Mouse (Mus musculus): ENCODE data around the gene Gnat3. TPM values are rescaled to one million over a fixed set of nuclear protein-coding genes. Genes with fewer than 3 reads are reported as not detected.

Gnat3 gene
- total RNA-seq, 2 experiments from 2014 or later: not detected

- no peak for ATAC-seq (replicated peaks; ENCODE audit: low FRiP score, low TSS enrichment, poor library complexity, severe bottlenecking)
Observed at GRCm38 (mm10) chr5:18003675-18004074, 41.3 kb downstream of the Gnat3 start.

DNA sequence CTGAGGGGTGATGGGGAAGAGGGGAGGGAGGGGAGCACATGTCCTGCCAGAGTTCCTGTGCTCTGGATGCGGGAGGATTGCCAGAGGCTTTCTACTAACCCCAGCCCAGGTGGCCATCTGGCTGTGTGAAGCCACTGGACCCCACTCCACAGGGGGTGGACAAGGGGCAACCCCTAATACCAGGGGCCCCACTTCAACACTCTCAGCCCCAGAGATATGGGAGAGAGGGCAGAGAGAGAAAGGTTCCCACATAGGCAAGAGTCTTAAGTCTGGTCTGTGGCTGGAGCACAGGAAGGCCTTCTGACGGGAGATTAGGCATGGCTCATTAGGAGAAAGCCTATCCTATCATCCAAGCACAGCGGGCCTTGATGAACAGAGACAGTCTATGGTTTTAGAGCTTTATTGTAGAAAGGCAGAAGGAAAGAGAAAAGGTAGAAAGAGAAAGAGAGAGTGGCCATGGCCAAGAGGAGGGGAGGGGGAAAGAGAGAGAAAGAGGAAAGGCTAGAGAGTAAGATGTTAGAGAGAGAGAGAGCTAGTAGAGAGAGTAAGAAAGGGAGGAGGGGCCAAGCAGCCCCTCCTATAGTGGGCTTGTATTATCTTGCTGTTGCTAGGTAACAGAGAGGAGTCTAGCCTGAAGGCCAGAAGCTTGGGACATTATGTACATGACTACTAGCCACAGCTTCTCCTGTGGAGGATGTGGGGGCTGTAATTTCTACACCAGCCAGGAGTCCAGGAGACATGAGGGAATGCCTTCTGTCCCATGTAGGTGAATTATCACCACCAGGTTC, 42.7 kb downstream of the Gnat3 start:
- ATAC-seq (replicated peaks; ENCODE audit: low FRiP score, low TSS enrichment, poor library complexity, severe bottlenecking): no peak

GRCm38 (mm10) chr5:18006157-18006556, 43.8 kb downstream of the Gnat3 start:
- 0 out of 2 replicates have a peak, but pooled peaks have one; percentile 20 for ATAC-seq (replicated peaks; ENCODE audit: low FRiP score, low TSS enrichment, poor library complexity, severe bottlenecking)

- ATAC-seq (replicated peaks; ENCODE audit: low FRiP score, low TSS enrichment, poor library complexity, severe bottlenecking): peak; percentile 79
Observed at GRCm38 (mm10) chr5:18007067-18007466, 44.7 kb downstream of the Gnat3 start.

DNA sequence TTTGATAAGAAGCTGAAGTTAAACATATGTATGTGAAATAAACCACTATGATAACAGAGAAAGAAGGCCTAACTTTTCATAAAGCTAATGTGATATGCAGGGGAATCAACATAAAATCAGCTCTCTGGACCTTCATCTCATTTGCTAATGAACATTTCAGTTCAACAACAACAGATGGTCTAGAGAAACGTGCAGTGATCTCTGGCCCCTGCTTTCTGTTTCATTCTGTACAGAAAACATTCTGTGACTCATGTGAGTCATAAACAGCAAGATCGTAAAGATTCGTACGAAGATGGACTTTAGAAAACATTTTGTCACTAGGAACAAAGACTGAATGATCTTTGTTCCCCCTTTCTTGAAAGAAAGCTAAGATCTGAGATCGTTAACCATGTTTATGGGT, 48.0 kb downstream of the Gnat3 start:
- no peak for ATAC-seq (replicated peaks; ENCODE audit: low FRiP score, low TSS enrichment, poor library complexity, severe bottlenecking)

- no peak for ATAC-seq (replicated peaks; ENCODE audit: low FRiP score, low TSS enrichment, poor library complexity, severe bottlenecking)
Observed at GRCm38 (mm10) chr5:18013196-18013595, 50.8 kb downstream of the Gnat3 start.

- no peak for ATAC-seq (replicated peaks; ENCODE audit: low FRiP score, low TSS enrichment, poor library complexity, severe bottlenecking)
Observed at GRCm38 (mm10) chr5:18014209-18014829, 52.0 kb downstream of the Gnat3 start.

DNA sequence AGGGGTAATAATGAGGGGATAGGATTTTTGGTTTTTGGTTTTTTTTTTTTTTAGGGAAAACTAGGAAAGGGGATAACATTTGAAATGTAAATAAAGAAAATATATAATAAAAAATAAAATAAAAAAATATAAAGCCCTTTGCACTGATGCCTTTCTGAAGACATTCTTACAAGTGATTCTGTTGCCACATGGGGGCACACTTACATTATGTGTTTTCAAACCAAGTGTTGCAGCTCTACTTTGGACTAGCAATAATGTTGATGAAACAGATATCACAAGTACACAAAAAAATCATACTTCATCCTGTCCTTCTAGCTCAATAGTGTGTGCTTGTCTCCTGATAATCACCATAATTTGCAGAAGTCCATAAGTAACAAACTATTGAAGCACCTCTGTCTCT, 61.0 kb downstream of the Gnat3 start:
- ATAC-seq (replicated peaks; ENCODE audit: low FRiP score, low TSS enrichment, poor library complexity, severe bottlenecking): no peak

GRCm38 (mm10) chr5:18027531-18027930, 65.2 kb downstream of the Gnat3 start:
- no peak for ATAC-seq (replicated peaks; ENCODE audit: low FRiP score, low TSS enrichment, poor library complexity, severe bottlenecking)

- ATAC-seq (replicated peaks; ENCODE audit: low FRiP score, low TSS enrichment, poor library complexity, severe bottlenecking): peak; percentile 79
Observed at GRCm38 (mm10) chr5:18035848-18036638, 73.7 kb downstream of the Gnat3 start.

DNA sequence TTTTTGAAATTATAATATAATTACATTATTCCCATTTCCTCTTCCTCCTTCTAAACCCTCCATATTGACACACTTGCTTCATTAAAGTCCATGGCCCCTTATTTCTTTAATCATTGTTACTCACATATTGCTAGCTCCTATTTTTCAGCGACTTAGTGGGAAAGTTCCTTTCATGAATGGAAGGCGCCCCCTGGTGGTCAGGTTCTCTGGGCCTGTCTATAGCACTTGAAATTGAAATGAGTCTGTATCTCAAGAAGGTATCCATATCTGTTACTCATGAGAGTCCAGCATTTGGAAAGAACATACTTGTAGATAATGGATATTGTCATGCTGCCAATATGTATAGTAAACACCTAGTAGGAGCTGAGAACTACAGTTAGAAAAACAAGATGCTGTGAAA, 80.7 kb downstream of the Gnat3 start:
- peak; percentile 96 for ATAC-seq (replicated peaks; ENCODE audit: low FRiP score, low TSS enrichment, poor library complexity, severe bottlenecking)

DNA sequence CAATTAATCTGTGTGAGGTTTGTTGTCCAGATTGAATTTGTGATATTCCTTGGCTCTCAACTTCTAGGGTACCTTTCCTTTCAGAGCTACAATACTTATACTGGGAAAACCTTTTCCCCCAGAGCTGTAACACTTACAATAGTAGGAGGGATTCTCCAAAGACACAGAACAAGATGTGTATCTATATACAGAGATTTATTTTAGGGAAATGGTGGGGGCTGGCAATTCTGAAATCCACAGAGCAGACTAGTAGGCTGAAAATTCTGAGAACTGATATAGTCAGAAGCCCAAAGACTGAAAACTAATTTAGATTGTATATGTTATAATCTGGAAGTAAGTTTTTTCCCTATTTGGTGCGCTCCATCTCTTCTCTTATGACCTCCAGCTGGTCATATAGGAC, 86.5 kb downstream of the Gnat3 start:
- no peak for ATAC-seq (replicated peaks; ENCODE audit: low FRiP score, low TSS enrichment, poor library complexity, severe bottlenecking)

DNA sequence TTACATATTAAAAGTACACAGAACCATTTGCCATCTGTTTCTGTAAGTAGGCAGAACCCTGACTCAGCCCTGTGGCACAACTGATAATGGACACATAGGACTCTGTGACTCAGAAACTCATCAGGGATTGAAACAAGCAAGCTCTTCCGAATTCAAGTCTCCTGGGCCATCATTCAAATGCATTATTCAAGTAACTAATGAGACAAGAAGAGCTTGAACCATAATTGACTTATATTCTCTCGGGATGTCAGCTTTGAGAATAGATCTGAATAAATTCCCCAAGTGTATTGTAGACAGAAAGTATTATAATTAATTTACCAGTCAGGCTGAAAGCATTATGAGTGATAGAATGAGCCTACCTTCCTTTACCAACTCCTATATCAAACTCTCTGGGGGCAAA, 93.0 kb downstream of the Gnat3 start:
- ATAC-seq (replicated peaks; ENCODE audit: low FRiP score, low TSS enrichment, poor library complexity, severe bottlenecking): no peak

Other genes with a start within 250 kb of the Gnat3 start
- 2.8 and 4.1 TPM in 2 replicates for gene Cd36, start 73.7 kb upstream of the Gnat3 start, total RNA-seq (2014; fragmentation: Nextera tagmentation)
- 8.0 and 8.9 TPM in 2 replicates for gene Cd36, start 73.7 kb upstream of the Gnat3 start, total RNA-seq (2017)